Mouse (Mus musculus): Measurements from ENCODE around the gene Casp7. TPM values are rescaled to one million over a fixed set of nuclear protein-coding genes. Genes with fewer than 3 reads are reported as not detected.
A peak's percentile ranks its signal among the peaks of the same experiment; 100 is the strongest.

Gene Casp7
- polyA plus RNA-seq, 1 experiment = 12.2 TPM

DNA sequence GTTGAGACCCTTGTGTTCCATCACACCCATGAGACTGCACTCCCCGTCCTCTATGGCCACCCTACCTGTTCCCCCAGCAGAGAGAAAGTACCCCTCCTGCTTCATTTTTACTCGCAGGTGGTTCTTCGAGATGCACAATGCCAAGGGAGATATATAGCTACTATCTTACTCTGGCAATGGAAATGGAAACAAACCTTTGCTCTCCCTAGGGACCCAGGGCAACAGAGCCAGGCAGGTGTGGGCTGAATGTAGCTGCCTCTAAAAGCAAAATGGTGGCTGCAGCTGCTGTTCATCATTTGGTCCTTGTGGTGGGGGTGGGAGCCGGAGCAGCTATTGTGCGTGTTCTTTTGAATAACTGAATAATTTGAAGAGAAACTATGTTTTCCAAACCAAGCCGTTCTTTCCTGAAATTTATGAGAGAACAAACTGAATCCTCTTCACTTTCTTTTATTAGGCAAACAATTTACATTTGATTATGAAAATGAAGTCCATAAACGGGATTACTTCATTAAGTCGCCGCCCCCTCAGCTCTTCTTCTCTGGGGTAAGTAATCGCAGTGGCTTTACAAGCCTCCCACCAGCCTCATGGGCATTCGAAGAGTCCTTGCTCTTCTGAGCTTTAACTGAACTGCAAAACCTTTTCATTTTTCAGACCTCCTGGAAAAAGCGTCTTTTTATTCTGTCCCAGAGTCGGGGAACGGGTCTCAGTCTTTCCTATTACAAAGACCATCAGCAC is 73.5 kb downstream of the Casp7 start:
- no peak for TF ChIP-seq POLR2A (IDR thresholded peaks at IDR 0.05; ENCODE audit: borderline replicate concordance, control insufficient read depth, low read depth, low read length)
- no peak for TF ChIP-seq CTCF (IDR thresholded peaks at IDR 0.05; ENCODE audit: control insufficient read depth, insufficient read depth, low read length)
- H3K27ac ChIP-seq (ENCODE audit: control insufficient read depth, insufficient read depth, low read depth, low read length, poor library complexity) = no peak overlapping the region
- peaks cover under 1% of the 10 kb centered on the region; the same call in 1 of the 2 replicates for H3K4me1 ChIP-seq (ENCODE audit: control insufficient read depth, insufficient read depth, low read length)
- 80% methylated on average over 14 of the region's 14 CpGs for WGBS
- no peak overlapping the region for H3K4me3 ChIP-seq (replicated peaks; ENCODE audit: control insufficient read depth, low read depth, low read length)

GRCm38 (mm10) chr19:56471934-56472333 is 75.0 kb downstream of the Casp7 start:
- H3K27ac ChIP-seq (ENCODE audit: control insufficient read depth, insufficient read depth, low read depth, low read length, poor library complexity) = no peak overlapping the region
- peaks cover 3% of the 10 kb centered on the region; the same call in 1 of the 2 replicates for H3K4me1 ChIP-seq (ENCODE audit: control insufficient read depth, insufficient read depth, low read length)
- no peak overlapping the region for H3K4me3 ChIP-seq (replicated peaks; ENCODE audit: control insufficient read depth, low read depth, low read length)
- TF ChIP-seq POLR2A (IDR thresholded peaks at IDR 0.05; ENCODE audit: borderline replicate concordance, control insufficient read depth, low read depth, low read length) (no peak), CTCF (IDR thresholded peaks at IDR 0.05; ENCODE audit: control insufficient read depth, insufficient read depth, low read length) (no peak)
- 81% methylated on average over 10 of the region's 10 CpGs for WGBS

- Histone ChIP-seq H3K4me1 (ENCODE audit: control insufficient read depth, insufficient read depth, low read length) (peaks cover 3% of the 10 kb centered on the region; the same call in 1 of the 2 replicates), H3K27ac (ENCODE audit: control insufficient read depth, insufficient read depth, low read depth, low read length, poor library complexity) (no peak overlapping the region), H3K4me3 (replicated peaks; ENCODE audit: control insufficient read depth, low read depth, low read length) (peak overlapping the region; percentile 6)
- WGBS = 24% methylated on average over 19 of the region's 19 CpGs
- TF ChIP-seq POLR2A (IDR thresholded peaks at IDR 0.05; ENCODE audit: borderline replicate concordance, control insufficient read depth, low read depth, low read length) = no peak
- no peak for TF ChIP-seq CTCF (IDR thresholded peaks at IDR 0.05; ENCODE audit: control insufficient read depth, insufficient read depth, low read length)
Measured at GRCm38 (mm10) chr19:56474869-56475550, 78.1 kb downstream of the Casp7 start.

DNA sequence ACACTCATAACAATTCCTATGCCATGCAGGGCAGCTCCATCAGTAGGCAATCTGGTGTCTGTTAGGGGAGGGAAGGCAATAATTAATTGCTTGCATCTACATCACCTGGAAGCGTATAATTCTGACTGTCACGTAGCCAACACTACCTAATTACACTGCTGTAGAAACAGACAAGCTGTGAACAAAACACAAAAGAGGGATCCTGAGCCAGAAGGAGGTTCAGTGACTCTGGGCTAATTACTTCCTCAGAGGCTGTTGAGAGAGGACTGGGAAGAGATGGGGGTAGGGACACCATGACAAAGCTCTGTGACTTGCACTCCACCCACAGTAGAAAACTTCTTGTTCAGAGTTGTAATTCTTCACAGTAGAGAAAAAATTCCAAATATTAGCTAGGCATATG is 79.6 kb downstream of the Casp7 start:
- Histone ChIP-seq H3K4me1 (ENCODE audit: control insufficient read depth, insufficient read depth, low read length) (peaks cover 3% of the 10 kb centered on the region; the same call in 1 of the 2 replicates), H3K27ac (ENCODE audit: control insufficient read depth, insufficient read depth, low read depth, low read length, poor library complexity) (no peak overlapping the region), H3K4me3 (replicated peaks; ENCODE audit: control insufficient read depth, low read depth, low read length) (no peak overlapping the region)
- WGBS = 71% methylated on average over 2 of the region's 2 CpGs
- no peak for TF ChIP-seq CTCF (IDR thresholded peaks at IDR 0.05; ENCODE audit: control insufficient read depth, insufficient read depth, low read length)
- TF ChIP-seq POLR2A (IDR thresholded peaks at IDR 0.05; ENCODE audit: borderline replicate concordance, control insufficient read depth, low read depth, low read length) = no peak

- peaks cover 3% of the 10 kb centered on the region; the same call in 1 of the 2 replicates for H3K4me1 ChIP-seq (ENCODE audit: control insufficient read depth, insufficient read depth, low read length)
- 72% methylated on average over 5 of the region's 5 CpGs for WGBS
- H3K4me3 ChIP-seq (replicated peaks; ENCODE audit: control insufficient read depth, low read depth, low read length) = no peak overlapping the region
- TF ChIP-seq CTCF (IDR thresholded peaks at IDR 0.05; ENCODE audit: control insufficient read depth, insufficient read depth, low read length) (no peak), POLR2A (IDR thresholded peaks at IDR 0.05; ENCODE audit: borderline replicate concordance, control insufficient read depth, low read depth, low read length) (no peak)
- H3K27ac ChIP-seq (ENCODE audit: control insufficient read depth, insufficient read depth, low read depth, low read length, poor library complexity) = no peak overlapping the region
Measured at GRCm38 (mm10) chr19:56477253-56477652, 80.3 kb downstream of the Casp7 start.

DNA sequence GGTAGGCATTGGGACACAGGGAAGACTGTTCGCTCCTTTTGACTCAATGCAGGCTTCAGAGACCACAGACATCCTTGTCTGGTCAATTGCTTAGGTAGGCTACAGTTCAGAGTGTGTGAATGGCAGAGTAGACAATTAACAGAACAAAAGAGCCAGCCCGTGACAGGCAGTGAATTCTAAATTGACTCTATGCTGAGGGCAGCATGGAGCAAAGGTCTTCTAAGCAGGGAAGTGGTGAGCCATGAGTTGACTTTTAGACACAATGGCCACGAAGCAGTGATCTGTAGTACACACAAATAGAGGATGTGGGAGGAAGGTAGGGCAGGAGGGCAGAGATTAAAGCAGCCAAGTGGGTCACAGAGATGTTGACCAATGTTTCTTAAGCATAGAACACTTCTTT is 80.9 kb downstream of the Casp7 start:
- no peak for TF ChIP-seq CTCF (IDR thresholded peaks at IDR 0.05; ENCODE audit: control insufficient read depth, insufficient read depth, low read length)
- no peak for TF ChIP-seq POLR2A (IDR thresholded peaks at IDR 0.05; ENCODE audit: borderline replicate concordance, control insufficient read depth, low read depth, low read length)
- H3K27ac ChIP-seq (ENCODE audit: control insufficient read depth, insufficient read depth, low read depth, low read length, poor library complexity) = no peak overlapping the region
- no peak overlapping the region for H3K4me3 ChIP-seq (replicated peaks; ENCODE audit: control insufficient read depth, low read depth, low read length)
- 41% methylated on average over 3 of the region's 3 CpGs for WGBS
- H3K4me1 ChIP-seq (ENCODE audit: control insufficient read depth, insufficient read depth, low read length) = peaks cover 3% of the 10 kb centered on the region; the same call in 1 of the 2 replicates

DNA sequence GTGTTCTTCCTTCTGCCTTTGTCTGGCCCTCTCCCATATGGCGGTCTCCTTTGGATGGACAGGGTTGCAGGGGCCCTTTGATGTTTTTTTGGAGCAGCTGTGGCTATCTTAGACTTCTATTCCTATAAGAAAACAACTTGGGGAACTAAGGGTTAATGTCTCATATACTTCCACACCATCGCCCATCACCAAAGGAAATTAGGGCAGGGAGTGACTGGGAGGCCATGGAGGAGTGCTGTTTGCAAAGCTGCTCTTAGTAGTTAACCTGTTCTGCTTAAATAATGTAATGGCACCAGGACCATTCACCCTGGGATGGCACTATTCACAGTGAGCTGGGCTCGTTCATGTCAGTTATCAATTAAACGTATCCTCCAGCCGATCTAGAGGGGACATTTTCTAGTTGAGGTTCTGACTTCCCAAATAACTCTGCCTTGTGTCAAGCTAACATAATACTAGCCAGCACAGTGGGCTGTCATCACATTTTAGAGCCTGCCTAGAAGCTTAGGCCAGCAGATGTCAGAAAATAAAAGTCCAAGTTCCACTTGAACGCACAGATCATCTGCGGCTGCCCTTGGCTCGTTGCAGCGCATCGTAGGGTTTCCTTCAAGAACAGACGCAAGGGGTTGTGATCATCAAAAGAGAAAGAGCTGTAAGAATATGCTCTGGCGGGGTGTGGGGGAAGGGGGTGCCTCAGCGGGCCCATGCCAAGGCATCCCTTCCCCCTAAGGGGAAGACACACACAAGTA is 87.9 kb downstream of the Casp7 start:
- Histone ChIP-seq H3K4me3 (replicated peaks; ENCODE audit: control insufficient read depth, low read depth, low read length) (no peak overlapping the region), H3K4me1 (ENCODE audit: control insufficient read depth, insufficient read depth, low read length) (no peaks in the 10 kb centered on the region), H3K27ac (ENCODE audit: control insufficient read depth, insufficient read depth, low read depth, low read length, poor library complexity) (no peak overlapping the region)
- WGBS = 82% methylated on average over 13 of the region's 13 CpGs
- TF ChIP-seq CTCF (IDR thresholded peaks at IDR 0.05; ENCODE audit: control insufficient read depth, insufficient read depth, low read length) (no peak), POLR2A (IDR thresholded peaks at IDR 0.05; ENCODE audit: borderline replicate concordance, control insufficient read depth, low read depth, low read length) (no peak)
